Mouse (Mus musculus): ENCODE measurements at regions not wholly inside any gene's neighbourhood (a gene's known extent, or its start where the extent isn't known, plus 50 kb on each side); places are given as distances from the start of the nearest gene placed in this dataset.
"Not testable (repeated sequence)": the region's sequence is repeated elsewhere in the genome, so short reads cannot be mapped to it uniquely, and the experiment has no call there.

DNA sequence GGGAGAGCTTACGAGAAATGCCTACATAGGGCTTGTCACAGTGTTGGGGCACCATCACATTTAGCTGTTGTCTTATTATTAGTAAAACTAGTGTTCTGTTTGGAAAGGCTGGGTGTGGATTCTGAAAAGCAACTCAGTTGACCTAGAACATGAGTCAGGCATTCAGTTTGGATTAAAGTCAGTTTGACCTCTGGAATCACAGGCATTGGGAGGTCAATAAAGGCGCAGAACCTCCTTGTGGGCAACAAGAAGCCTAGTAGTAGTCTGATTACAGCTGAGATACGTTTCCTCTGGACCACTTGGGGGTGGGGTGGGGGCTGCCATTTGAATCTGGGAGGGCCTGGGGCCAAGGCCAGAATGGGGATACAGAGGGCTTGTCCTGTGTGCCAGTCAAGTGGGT, 52.1 kb upstream of the Map3k1 start:
- no peak for DNase-seq

DNA sequence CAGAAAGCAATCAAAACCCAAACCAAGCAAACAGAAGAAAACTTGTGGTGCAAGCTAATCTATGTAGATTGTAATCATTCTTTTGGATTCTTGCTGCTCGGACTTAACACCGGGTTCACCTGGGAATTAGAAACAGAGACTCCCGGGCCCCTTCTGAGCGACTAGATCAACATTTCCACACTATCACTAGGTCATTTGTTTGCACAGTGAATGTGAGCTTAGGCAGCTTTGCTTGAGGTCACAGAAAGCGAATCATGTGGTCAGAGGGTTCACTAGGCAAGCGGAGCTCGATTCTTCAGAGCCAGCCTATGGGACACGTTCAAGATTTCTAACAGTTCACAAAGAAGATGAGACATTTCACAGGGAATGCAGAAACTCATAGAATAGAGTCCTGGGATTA, 53.5 kb upstream of the Map3k1 start:
- no peak for DNase-seq

DNA sequence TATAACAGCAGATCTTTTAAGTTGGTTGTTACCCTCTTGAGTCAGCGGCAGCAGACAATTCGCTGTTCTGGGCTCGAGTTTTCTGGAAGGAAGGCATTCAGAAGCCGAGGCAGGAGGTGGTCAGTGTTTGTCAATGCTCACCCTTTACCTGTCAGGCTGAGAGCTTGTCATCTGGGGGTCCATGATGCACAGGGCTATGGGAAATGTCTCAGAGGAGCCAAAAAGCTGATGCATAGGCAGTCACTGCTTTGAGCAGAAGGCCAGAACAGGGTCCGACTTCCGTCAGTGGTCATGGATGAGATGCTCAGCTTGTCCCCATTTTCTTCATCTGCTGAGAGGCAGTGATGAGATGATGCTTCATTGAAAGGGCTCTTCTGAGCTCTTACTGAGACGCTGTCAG, 57.2 kb upstream of the Map3k1 start:
- no peak for DNase-seq

- DNase-seq, result no peak
Observed at GRCm38 (mm10) chr13:111867261-111867660, 58.5 kb upstream of the Map3k1 start.

GRCm38 (mm10) chr13:111867763-111868725, 59.3 kb upstream of the Map3k1 start:
- peak; percentile 49 for DNase-seq

DNA sequence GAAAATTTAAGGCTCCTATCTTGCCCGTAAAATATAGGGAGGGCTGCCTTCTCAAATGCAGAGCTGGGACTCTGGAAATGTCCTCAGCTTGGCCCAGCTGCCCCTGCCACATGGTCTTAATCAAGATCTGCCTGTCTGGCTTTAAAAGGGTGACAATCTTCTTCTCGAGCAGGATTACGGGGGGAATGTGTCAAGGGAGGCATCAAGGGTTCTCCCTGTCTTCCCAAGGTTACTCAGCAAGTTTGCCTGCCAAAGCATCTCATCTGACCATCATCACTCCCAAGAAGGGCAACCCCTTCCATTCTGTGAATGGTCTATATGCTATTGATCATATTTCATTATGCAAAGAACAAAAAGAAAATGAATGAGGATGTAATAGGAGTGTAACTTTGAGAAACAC, 60.2 kb upstream of the Map3k1 start:
- DNase-seq, result no peak

DNA sequence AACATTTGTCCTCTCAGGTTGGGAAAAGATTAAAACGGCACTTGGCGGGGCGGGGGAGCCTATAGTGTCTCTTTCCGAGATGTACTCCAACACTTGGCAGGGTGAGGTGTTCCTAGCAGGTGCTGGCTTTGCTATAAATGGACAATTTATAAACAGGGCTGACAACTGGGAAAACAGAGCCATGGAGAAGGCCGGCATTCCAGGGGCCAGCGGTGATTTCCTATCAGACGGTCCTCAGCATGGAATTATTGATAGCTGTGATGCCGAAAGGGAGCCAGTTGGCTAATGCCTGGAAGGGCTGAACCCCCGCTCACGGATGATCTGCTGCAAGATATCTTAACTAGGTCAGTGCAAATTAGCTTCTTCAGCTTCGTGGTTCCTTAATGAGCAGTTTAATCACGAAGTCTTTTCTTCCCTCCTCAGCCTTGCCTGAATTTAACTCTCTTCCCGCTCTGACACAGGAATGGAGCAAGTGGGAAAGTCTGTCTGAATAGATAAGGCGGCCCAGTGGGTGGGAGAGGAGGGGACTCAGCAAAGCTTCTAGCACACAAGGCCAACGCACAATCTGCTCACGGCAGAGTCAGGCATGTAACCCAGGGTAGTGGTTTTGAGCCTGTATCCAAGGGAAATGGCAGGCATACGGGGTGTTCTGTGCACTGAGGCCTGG, 61.1 kb upstream of the Map3k1 start:
- DNase-seq, result no peak

- DNase-seq, result no peak
Observed at GRCm38 (mm10) chr13:111870505-111870904, 61.7 kb upstream of the Map3k1 start.

- DNase-seq, result no peak
Observed at GRCm38 (mm10) chr13:111871672-111872410, 63.0 kb upstream of the Map3k1 start.

DNA sequence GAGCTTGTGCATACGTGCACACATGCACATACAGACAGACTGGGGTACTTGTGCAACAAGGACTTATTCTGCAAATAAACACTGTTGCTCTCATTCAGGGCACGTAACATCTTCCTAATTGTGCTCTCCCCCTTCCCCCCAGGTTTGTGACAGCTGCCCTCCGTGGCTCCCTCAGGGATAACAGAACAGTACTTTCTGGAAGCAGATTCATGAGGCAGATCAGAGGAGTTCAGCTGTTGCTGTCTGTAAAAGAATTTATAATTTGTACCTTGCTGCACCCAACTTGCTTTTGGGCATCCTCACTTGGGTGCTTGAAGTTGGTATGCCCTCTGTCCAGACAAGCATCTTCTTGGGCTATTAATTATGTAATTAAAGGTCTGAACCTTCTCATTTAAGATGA, 65.5 kb upstream of the Map3k1 start:
- no peak for DNase-seq

DNA sequence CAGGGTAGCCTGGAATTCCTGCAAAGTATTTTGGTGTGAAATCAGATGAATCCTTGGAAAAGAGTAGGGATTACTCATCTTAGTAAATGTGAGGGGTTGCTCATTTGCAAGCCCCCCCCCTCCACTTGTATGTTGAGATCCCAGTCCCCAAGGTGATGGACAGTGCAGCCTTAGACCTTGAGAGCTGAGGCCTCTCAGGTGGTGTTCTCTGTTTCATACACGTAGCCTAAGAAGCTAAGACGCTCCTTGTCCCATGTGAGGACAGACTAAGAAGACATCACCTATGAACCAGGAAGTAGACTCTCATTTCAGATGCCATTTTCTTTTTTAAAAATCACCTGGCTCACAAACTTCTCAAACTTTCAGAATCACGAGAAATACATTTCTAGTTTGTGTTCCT, 67.6 kb upstream of the Map3k1 start:
- no peak for DNase-seq

DNA sequence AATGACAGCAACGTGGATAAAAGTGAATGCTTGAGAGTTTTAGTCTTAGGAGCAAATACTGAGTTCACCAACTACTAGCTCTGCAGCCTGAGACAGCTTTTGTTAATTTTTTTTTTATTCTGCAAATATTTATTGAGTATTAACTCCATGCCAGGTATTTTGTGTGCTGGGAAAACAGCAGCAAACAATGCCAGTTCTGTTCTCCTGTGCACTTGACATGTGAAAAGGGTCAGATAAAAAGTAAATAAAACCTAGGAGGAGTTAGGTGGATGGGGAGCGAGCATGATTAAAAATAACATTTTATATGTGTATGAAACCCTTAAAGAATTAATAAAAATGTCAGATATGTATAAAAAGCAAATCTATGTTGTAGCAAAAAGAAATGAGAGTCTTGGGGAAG, 68.1 kb upstream of the Map3k1 start:
- no peak for DNase-seq

GRCm38 (mm10) chr13:111883768-111884566, 75.2 kb upstream of the Map3k1 start:
- DNase-seq, result not testable (repeated sequence)

- DNase-seq, result peak; percentile 43
Observed at GRCm38 (mm10) chr13:111890792-111891191, 82.0 kb upstream of the Map3k1 start.

GRCm38 (mm10) chr13:111892141-111892540, 83.3 kb upstream of the Map3k1 start:
- DNase-seq, result no peak

DNA sequence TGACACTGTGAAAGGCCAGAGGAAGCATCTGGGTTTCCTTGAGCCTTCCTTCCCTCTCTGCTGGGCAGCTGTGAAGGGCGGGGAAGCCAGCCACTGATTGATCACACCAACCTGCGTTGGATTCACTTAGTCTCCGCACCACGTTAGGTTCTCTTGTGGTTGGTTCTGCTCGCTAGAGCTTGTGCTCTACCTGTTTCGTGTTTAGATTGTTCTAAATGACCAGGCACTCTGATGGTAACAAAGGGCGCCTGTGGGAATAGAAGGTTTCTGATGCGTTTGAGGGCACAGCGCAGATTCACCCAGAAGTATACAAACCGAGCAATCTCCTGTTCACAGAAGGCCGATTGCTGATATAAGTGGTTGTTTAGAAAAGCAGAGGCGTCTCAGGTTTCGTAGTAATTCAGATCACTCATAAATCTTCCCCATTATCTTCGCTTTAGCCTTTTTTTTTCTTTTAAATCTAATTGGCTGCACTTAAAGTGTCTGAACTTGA, 84.5 kb upstream of the Map3k1 start:
- DNase-seq, result no peak

- peak; percentile 96 for DNase-seq
Observed at GRCm38 (mm10) chr13:111894804-111895478, 86.1 kb upstream of the Map3k1 start.

DNA sequence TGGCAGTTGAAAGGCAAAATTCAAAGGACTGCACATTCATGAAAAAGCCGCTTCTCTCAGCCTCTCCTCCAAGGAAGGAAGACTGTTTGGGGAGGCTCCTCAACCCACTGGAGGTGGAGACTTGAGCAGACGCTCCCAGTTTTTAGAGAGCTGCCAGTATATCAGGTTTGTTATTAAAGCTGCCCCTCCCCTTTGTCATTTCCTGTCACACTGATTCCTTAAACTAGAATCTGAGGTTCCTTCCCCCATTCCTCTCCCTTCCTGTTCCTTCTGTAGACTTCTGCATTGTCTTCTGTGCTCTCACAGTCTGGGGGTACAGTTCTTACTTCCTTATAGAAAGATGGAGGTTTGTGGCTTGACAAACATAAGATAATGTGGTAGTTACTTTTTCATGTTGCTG, 87.5 kb upstream of the Map3k1 start:
- peak; percentile 19 for DNase-seq

DNA sequence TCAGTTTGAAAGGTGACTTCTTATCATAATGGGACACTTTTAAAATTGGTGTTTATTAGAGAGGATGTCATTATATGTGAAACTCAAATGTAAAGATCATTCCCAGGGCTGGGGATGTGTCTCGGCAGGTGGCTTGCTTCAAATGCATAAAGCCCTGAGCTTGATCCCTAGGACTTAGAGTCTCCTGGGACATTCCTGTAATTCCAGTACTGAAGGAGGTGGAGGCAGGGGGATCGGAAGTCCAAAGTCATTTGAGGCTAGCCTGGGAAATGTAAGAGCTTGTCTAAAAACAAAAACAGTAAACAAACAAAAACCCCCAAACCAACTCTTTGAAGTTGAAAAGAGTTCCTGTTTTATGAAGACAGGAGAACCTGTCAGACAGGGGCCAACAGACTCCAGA, 94.6 kb upstream of the Map3k1 start:
- no peak for DNase-seq

DNA sequence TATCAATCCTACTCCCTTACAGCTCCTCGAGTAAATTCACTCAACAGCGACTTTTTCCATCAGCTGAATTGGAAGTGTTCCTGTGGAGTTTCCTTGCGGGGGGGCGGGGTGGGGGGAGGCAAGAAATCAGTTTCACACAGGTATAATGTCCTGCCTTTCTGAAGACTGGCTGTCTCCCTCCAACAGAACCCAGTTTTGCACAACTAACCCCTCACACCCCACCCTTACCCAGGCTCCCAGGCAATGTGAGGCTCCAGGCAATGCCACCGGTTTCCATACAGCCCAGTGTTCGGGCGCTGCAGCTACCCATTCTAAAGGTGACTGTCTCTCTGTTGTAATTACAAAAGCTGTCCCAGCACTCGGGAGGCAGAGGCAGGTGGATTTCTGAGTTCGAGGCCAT, 95.1 kb upstream of the Map3k1 start:
- DNase-seq, result no peak

DNA sequence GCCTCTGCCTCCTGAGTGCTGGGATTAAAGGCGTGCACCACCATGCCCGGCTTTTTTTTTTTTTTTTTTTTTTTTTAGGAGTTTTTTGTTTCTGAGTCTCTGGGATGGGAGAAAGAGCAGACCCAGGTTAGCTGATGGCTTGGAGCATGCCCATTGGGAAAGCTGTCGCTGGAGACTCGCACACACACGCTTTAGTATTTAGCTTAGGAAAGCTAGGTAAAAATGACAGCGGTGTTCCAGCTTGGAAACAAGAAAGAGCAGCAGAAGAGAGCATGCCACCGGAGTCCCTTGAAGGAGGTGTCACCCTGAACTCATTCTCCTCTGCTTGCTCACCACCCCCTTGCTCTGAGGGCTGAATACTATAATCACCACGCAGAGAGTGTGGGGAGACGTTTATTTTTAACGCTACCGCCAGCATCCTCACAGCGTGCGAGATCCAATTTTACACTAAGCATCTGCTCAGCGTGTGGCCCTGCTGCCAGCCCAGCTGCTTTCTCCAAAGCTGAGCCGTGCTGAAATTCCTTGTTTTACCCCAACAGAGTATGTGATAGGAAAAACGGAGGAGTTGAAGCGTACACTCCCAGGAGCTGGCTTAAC, 95.9 kb upstream of the Map3k1 start:
- DNase-seq, result no peak
